ENCODE assay signal across 8 mouse cellular contexts in genomic region chr6:114042332-114042731, GRCm38 (mm10). TPM values are rescaled to one million over a fixed set of nuclear protein-coding genes. Genes with fewer than 3 reads are reported as not detected.
DNase-seq lines count a peak whose midpoint lies in the region; ATAC-seq and TF ChIP-seq lines count a peak whose summit lies in the region.

Atp2b2 (minus strand) TSS chr6:114042613.

- TF ChIP-seq CTCF in small intestine, adult 2 months (IDR thresholded peaks at IDR 0.05; ENCODE audit: extremely low read depth, insufficient read length, insufficient replicate concordance, low read depth, low read length) = no peak

- H3K27ac ChIP-seq in heart, embryonic 14.5 days (replicated peaks in 1 of 2; ENCODE audit: control insufficient read depth in 1 of 2, insufficient read depth in 1 of 2, low read depth in 2 of 2, low read length in 2 of 2) = no peak within 1 kb of the TSS
- no peak within 1 kb of the TSS for H3K27ac ChIP-seq in embryonic facial prominence, embryonic 15.5 days (replicated peaks)
- H3K27ac ChIP-seq in small intestine, adult 2 months (ENCODE audit: insufficient read depth, low read depth, low read length) = no peak within 1 kb of the TSS

- no peak for TF ChIP-seq POLR2A in small intestine, adult 2 months (IDR thresholded peaks at IDR 0.05; ENCODE audit: low read depth, low read length)

- no peaks in the 10 kb centered on the region for H3K9me3 ChIP-seq in heart, embryonic 14.5 days (ENCODE audit: control insufficient read depth, low read length)
- no peaks in the 10 kb centered on the region for H3K9me3 ChIP-seq in embryonic facial prominence, embryonic 15.5 days (replicated peaks)

- no peaks in the 10 kb centered on the region for H3K36me3 ChIP-seq in heart, embryonic 14.5 days (ENCODE audit: control insufficient read depth, insufficient read depth, low read length)
- H3K36me3 ChIP-seq in embryonic facial prominence, embryonic 15.5 days = no peaks in the 10 kb centered on the region
- no peaks in the 10 kb centered on the region for H3K36me3 ChIP-seq in small intestine, adult 2 months (ENCODE audit: control insufficient read depth, insufficient read depth, low read length)

- ATAC-seq in heart, embryonic 14.5 days (ENCODE audit: insufficient number of reproducible peaks, insufficient read depth, low FRiP score, low read depth) = no peak
- ATAC-seq in embryonic facial prominence, embryonic 15.5 days (ENCODE audit: insufficient number of reproducible peaks, low FRiP score, low TSS enrichment, low read depth) = no peak
- no peak for ATAC-seq in megakaryocyte progenitor cell, adult 5-6 weeks (replicated peaks; ENCODE audit: poor library complexity)

- no peak for DNase-seq in heart, adult 11 months
- DNase-seq in adrenal gland, adult 8-10 months = peak; percentile 4
- no peak for DNase-seq in left cerebral cortex, postnatal 25 days (ENCODE audit: low spot score in 2 of 2)
- no peak for DNase-seq in right cerebral cortex, postnatal 14 days

- peak within 1 kb of the TSS; percentile 60; the same call in 1 of the 2 replicates for H3K9ac ChIP-seq in heart, embryonic 14.5 days (ENCODE audit: low read length)
- no peak within 1 kb of the TSS for H3K9ac ChIP-seq in embryonic facial prominence, embryonic 15.5 days

- peak within 1 kb of the TSS; percentile 86 for H3K4me2 ChIP-seq in heart, embryonic 14.5 days (ENCODE audit: low read length)
- H3K4me2 ChIP-seq in embryonic facial prominence, embryonic 15.5 days (replicated peaks) = peak within 1 kb of the TSS; percentile 75

- 29% methylated on average over 12 of the region's 12 CpGs for WGBS in heart, embryonic 14.5 days
- WGBS in embryonic facial prominence, embryonic 15.5 days = 28% methylated on average over 12 of the region's 12 CpGs
- 26% methylated on average over 12 of the region's 12 CpGs for WGBS in small intestine, adult 2 months

- intact Hi-C loops in left cerebral cortex, postnatal 25 days (cut with DNase I) = loop anchor here (2.0 kb wide), 2 partner anchors 16 to 28 kb away; no protein-coding TSS in a partner anchor

- H3K27me3 ChIP-seq in heart, embryonic 14.5 days (ENCODE audit: control insufficient read depth, insufficient read depth, low read length) = peaks cover 72% of the 10 kb centered on the region
- peaks cover 62% of the 10 kb centered on the region for H3K27me3 ChIP-seq in embryonic facial prominence, embryonic 15.5 days
- H3K27me3 ChIP-seq in small intestine, adult 2 months (ENCODE audit: control insufficient read depth, insufficient read depth, low read length) = peaks cover 20% of the 10 kb centered on the region

- H3K4me3 ChIP-seq in heart, embryonic 14.5 days (ENCODE audit: control insufficient read depth in 1 of 2, insufficient read depth in 1 of 2, low read depth in 1 of 2, low read length in 2 of 2) = peak within 1 kb of the TSS; percentile 46 to 51
- H3K4me3 ChIP-seq in embryonic facial prominence, embryonic 15.5 days (replicated peaks) = peak within 1 kb of the TSS; percentile 36
- H3K4me3 ChIP-seq in small intestine, adult 2 months (ENCODE audit: low read depth, low read length) = peak within 1 kb of the TSS; percentile 31

- no peaks in the 10 kb centered on the region for H3K4me1 ChIP-seq in heart, embryonic 14.5 days (ENCODE audit: control insufficient read depth in 2 of 2, insufficient read depth in 2 of 2, low read length in 2 of 2)
- peaks cover 7% of the 10 kb centered on the region for H3K4me1 ChIP-seq in embryonic facial prominence, embryonic 15.5 days
- H3K4me1 ChIP-seq in small intestine, adult 2 months (ENCODE audit: control insufficient read depth, insufficient read depth, insufficient read length, low read length) = no peaks in the 10 kb centered on the region

RNA-seq across cellular contexts. Expression of gene Atp2b2, which starts in this region (rescaled TPM):
- 0.18 and 0.30 TPM in 2 replicates for polyA plus RNA-seq in heart, embryonic 14.5 days (2014; fragmentation: Nextera tagmentation; extraction: Ambion mirVana)
- 10 to 100 TPM in 2 of 4 experiments, 1 to 10 TPM in 2; 6.9 to 13.6 (median 10.4) TPM for total RNA-seq in adrenal gland, adult 8-10 months (2022)
- 0.13 and 0.17 TPM in 2 replicates for polyA plus RNA-seq in embryonic facial prominence, embryonic 15.5 days (2015; fragmentation: Nextera tagmentation; extraction: Ambion mirVana)
- 100 to 1,000 TPM; 695 to 754 TPM for total RNA-seq in left cerebral cortex, postnatal 25 days (2021)
- polyA plus RNA-seq in small intestine, adult 2 months (2012; rRNA removed) = 0.20 and 0.42 TPM in 2 replicates
- not detected in 2 replicates for total RNA-seq in megakaryocyte progenitor cell, adult 5-6 weeks (2015)
- not detected in 2 replicates for total RNA-seq in megakaryocyte progenitor cell, adult 5-6 weeks (2017)

Comparison
In these comparisons a context has a peak if more than half of its experiments do, and no peak if none do; other contexts are left out.
1. RNA of gene Atp2b2 (total RNA-seq): 695 to 754 TPM in left cerebral cortex, postnatal 25 days; 6.9 to 13.6 TPM in adrenal gland, adult 8-10 months and not detected in megakaryocyte progenitor cell, adult 5-6 weeks; every median in the first group is over 10 times any median in the second.
2. Peak in every context shown above with its lines, with median percentiles within 50 percentile points of each other: H3K4me3 ChIP-seq.